Mouse (Mus musculus): Measurements from ENCODE around the gene Slc19a1. TPM values are rescaled to one million over a fixed set of nuclear protein-coding genes. Genes with fewer than 3 reads are reported as not detected.

Slc19a1 gene
- total RNA-seq, 2 experiments from 2014 or later = 26.0 to 26.9 TPM

DNA sequence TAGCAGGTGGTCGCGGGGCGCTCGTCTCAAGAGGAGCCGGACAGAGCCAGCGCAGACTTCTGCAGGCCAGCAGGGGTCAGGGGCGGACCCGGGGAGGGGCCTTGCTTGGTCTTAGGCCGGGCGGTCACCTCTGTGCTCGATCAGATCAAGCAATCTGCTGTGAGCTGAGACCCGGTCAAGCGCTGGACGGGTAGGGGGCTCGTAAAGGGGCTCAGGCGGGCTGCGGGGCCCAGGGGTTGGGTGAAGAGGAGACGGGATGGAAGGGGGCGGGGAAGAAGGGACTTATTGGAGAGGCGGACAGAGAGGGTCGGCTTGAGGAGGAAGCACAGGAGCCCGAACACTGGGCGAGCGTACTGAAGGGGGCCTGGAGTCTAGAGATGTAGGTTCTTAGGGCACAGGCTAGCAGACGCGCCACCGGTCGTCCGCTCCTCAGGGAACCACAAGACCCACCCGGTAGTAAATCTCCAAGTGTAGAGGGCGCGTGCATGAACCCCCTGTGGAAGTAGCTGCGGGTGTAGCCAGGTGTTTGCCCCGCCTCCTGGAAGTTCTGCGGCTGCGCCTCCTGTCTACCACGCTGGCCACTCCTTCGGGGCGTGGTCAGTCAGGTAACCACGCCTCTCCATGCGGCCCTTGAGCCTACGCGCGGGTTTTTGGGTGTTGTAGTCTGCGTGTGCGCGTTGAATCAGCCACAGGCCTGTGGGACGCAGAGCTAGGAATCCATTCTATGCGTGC, 716 bp downstream of the Slc19a1 start:
- peak; percentile 95 for DNase-seq
- intact Hi-C loops (cut with DNase I) = no loop called here

DNA sequence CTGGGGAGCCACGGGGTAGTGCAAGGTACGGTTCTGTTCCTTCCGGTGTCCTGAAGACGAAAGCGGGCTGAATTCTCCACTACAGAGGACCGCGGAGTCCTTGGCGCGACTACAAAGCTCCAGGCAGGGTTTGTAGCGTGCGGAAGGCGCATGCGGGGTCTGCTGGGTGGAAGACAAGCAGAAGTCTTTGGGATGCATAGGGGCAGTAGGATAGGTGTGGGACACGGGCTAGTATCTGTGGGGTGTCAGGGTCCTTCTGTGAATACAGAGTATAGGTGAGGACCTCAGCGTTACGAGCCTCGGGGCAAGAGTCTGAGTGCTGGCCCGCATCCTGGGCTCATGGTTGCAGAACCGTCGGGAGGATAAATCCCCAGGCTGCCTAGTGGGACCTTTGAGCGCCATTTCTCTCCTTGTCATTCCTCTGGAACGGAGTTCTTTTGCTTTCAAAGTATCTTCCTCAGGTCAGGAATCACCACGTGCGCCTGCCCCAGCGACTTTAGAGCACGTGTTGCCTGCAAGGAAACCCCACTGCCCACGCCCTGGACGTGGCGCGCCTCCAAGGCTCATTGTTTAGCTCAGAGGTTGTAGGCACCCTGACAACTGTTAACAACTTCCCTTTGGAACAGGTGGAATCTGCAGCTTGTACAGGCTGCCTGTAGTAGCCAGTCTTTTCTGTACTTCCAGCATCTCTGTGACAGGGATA, 1.4 kb downstream of the Slc19a1 start:
- peak; percentile 56 for DNase-seq
- intact Hi-C loops (cut with DNase I) = no loop called here

DNA sequence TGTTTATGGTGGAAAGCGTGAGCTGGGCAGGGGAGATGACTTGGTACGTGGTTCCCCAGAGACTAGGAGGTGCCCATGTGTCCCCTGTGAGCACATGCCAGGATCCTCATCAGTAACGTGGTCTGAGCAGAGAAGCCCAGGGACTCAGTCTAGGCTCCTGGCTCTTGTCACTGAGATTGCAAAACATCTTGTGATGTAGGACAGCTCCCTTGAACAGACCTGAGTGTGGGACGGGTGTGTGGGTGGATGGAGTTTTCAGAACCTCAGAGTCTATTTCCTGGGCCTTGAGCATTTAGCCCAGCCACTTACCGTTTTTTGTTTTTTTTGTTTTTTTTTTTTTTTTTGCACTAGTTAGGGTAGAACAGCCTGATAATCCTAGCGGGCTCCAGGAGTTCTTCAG, 3.4 kb downstream of the Slc19a1 start:
- DNase-seq = no peak
- intact Hi-C loops (cut with DNase I) = no loop called here

DNA sequence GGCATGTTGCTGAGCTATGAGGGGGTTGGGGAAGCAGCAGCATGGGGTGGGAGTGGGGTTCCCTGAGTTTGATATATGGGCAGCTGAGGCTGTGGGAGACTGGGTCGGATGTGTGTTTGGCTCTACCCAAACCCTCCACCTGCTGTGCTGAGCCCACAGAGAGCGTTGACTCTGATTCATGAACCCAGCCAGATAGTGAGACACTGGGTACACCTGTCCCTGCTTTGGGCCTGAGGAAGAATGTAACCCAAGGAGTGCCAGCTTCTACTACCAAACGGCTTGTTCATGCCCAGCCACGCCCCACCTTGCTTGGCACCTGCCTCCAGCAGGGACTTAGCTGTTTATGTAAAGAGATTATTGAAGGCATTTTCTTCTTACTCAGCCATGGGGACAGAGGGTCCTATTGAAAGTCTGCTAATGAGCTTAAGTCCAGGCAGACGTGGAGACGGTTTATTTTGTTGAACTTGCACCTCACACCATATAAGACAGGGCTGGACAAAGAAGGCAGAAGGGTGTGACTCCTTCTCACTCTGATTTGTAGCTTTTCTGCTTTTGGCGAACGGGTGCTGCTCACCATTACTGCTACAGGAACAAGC, 6.6 kb downstream of the Slc19a1 start:
- intact Hi-C loops (cut with DNase I) = no loop called here
- no peak for DNase-seq

DNA sequence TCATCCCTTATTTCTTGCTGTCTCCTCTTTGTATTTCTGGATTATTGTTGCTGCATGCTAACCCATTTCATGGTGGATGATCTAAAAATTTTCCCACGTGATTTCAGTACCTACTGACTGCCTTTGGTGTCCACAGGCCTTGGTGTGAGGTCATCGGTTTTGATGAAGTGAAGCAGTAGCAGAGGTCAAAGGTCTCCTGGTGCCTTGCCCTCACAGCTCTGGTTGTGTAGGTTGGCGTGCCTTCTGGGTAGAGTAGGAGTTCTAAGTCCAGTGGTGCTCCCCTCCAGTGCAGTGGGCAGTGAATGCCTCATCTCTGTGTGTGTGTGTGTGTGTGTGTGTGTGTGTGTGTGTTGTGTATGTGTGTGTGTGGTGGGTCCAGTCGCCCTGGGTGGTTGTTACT, 16.2 kb downstream of the Slc19a1 start:
- intact Hi-C loops (cut with DNase I) = no loop called here
- no peak for DNase-seq

DNA sequence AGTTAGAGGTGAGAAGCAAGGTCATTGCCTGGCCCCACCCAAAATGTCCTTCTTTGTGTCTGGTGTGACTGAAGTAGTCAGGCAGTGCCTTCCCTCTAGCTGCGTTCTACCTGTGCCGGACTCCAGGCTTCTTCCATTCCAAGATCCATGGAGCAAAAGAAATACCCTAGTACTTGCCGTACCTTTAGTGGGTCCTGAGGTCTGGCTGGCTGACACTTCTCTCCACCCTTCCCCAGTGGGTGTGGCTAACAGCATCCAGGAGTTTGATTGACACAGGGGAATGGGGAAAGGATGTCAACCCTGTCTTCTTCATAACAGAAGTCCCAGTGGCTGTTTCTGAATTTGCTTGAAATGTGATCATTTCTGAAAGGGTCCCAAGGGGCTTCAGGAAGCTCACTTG, 16.6 kb downstream of the Slc19a1 start:
- DNase-seq = no peak
- intact Hi-C loops (cut with DNase I) = no loop called here

DNA sequence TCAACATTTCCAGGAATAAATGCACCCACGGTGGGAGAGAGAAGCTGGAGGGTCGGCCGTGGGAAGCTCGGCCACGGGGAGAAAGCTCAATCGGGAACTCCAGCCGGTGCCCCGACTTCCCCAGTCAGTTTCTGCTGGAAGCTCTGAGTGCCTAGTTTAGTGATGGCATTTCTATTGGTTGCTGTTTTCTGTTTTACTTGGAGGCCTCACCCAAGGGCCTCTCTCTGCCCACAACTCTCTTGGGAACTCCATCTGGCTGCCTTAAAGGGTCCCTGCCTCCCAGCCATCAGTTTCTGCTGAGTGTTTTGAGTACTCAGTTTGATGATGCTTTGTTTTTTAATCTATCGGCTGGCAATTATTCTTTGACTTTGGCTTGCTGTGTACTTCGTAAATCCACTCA, 24.7 kb downstream of the Slc19a1 start:
- intact Hi-C loops (cut with DNase I) = no loop called here
- DNase-seq = no peak

DNA sequence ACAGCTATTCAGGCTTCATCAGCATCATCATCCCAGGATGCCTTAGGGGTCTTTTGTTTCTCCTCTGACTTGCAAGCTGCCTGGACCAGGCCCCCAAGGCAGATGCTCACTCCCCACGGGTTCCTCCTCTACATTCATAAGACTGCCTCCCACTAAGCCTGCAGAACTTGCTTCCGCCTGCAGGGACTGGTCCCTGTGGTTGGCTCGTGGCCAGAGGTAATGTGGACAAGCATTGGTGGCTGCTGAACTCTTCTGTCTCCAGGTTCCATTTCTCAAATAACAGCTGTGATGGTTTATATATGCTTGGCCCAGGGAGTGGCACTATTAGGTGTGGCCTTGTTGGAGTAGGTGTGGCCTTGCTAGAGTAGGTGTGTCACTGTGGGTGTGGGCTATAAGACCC, 29.4 kb downstream of the Slc19a1 start:
- intact Hi-C loops (cut with DNase I) = no loop called here
- peak; percentile 29 for DNase-seq

DNA sequence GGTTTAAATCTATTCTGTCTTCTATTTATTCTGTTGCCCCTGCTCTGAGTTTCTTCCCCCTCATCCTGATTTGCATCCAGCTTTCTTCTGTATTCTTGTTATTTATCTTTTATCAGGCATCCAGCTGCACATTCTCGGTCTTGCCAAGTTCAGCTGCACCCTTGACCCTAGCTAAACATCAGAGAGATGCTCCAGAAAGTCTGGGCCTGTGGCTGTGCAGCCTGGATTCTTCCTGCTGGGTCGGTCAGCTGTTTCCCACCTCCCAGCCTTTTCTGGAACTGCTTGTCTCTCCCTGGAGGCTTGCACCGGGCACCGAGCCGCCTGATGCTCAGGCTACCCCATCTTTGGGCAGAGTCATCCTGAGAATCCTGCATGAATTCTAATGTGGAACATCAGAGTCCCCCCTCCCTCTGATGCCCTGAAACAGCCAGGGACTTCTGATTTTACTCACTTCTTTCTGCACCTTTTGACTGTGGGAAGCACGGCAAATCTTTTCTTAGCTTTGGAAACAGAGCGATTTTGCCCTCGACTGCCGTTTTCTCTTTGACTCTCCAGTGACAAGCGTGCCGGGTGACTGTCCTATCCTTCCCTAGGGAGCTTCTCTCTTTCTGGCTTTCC, 30.5 kb downstream of the Slc19a1 start:
- intact Hi-C loops (cut with DNase I) = no loop called here
- DNase-seq = peak; percentile 19

DNA sequence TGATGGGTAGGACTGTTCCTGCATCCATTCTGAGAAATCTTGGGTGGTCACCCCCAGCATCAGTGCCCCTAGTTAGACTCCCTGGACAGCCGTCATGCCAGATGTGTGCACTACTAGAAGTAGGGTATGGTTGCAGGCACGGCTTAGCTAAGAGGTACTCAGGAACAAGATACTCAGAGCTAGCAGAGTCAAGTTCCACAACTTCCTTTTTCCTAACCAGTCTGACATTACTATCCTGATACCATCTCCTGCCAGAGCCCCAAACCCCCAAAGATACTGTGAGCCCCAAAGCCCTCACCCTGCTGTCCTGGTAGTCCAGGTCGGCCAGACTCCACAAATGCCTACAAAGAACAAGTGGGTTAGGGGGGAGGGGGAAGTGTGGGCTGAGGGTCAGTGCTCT, 32.2 kb downstream of the Slc19a1 start:
- no peak for DNase-seq
- intact Hi-C loops (cut with DNase I) = no loop called here

DNA sequence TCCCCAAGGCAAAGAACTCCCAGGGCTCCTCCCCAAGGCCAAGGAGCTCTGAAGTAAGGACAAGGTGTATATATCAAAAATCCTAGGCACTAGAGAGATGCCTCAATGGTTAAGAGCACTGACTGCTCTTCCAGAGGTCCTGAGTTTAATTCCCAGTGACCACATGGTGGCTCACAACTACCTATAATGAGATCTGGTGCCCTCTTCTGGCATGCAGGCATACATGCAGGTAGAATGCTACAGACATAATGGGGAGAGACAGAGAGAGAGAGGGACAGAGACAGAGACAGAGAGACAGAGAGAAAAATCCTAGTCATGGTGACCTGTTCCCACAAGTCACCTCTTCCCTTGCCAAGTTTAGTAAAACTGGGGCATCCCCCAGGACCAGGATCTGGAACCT, 32.6 kb downstream of the Slc19a1 start:
- no peak for DNase-seq
- intact Hi-C loops (cut with DNase I) = no loop called here

DNA sequence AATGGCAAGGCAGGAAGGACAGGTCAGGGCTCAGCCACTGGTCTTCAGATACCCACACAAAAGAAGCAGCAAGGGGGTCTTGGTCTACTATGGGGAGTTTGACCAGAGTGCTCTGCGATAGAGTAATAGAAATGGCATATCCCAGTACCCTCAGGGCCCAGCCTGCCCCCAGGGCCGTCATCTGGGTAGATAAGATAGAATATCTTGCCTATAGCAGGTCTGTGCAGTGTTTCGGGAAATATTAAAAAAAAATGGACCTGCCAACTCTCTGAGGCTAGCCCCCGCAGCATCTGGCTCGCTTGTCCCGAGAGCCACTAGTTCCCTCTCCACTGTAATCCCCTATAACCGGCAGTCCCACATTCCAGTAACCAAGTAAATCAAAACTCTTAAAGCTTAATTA, 36.4 kb downstream of the Slc19a1 start:
- no peak for DNase-seq
- intact Hi-C loops (cut with DNase I) = no loop called here

DNA sequence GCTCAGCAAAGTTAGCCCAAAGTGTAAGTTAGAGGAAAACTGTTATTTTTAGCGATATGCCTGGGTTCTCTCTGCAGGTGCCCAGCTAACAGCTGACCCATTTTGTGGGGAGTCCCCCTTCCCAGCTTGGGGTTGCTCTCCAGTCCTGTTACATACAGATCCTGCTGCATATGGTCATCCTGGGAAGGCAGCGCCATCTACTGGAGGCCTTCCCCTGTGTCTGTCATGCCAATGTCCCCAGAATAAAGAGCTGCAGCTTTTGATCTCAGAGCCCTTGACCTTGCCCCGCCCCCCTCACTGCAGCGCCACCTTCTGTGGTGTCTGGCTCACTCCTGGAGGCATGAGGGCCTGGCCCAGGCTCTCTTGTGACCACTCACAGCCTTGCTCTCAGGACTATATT, 38.0 kb downstream of the Slc19a1 start:
- DNase-seq = peak; percentile 65
- intact Hi-C loops (cut with DNase I) = loop anchor here (5.0 kb wide), 1 partner anchor 233 kb away; no protein-coding TSS in a partner anchor

DNA sequence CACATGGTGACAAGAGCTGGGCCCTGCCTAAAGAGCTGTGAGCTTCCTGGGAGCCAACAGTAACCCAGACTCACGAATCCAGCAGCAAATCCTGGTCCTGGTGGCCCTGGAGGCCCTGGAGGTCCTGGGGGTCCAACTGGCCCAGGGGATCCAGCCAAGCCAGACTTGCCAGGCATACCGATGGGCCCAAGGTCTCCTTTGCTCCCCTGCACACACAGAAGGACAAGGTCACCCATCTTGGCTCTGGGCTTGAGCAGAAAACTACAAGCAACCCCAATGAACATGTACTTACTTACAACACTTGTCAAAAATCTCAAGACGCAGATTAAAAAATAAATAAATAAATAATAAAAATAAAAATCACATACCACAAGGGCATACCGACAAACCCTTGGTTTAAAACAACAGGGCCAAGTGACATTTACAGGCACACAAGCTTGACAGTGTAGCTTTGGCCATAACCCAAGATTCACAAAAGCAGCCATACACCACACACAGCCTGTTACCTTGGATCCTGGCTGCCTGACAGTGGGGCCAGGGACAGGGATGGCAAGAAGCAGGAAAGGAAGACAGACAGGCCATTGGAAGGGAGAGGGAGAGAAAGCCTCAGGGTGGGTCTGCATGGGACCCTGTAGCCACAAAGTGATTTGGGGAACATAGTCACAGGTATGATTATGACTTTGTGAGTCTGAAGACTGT, 42.4 kb downstream of the Slc19a1 start:
- intact Hi-C loops (cut with DNase I) = loop anchor here (5.0 kb wide), 1 partner anchor 237 kb away; no protein-coding TSS in a partner anchor
- DNase-seq = no peak

DNA sequence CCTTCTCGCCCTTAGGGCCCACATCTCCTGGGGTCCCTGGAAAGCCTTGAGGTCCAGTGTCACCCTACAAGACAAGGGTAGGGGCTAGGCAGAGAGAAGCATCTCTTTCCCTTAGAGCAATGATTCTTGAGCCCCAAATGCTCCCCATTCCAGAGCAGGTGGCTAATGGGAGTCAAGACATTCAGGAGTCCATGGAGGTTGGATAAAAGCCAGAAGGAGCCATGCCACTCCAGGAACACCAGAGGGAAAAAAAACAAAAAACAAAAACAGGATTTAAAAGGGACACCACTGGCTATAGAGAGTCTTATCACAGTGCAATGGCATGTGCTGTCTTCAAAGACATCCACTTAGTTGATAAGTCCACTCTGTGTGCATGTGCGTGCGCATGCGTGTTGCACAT, 46.4 kb downstream of the Slc19a1 start:
- intact Hi-C loops (cut with DNase I) = no loop called here
- no peak for DNase-seq

DNA sequence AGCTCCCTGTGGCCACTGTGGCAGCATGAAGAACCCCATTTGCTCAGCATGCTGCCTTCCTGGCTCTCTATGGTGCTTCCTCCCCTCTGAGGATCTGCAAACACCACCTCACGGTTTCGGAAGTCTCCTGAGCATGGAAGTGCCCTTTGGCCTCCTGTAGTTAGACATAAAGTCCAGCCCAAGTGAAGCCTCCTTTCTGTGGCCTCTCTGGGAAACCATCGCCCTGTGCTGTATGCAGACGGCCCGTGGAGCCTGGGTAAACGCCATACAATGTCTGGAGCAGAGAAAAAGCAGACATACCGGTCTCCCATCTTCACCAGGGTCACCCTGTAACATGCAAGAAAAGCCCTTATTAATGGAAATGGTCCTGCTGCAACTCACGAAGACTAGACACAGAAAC, 46.9 kb downstream of the Slc19a1 start:
- intact Hi-C loops (cut with DNase I) = no loop called here
- no peak for DNase-seq

DNA sequence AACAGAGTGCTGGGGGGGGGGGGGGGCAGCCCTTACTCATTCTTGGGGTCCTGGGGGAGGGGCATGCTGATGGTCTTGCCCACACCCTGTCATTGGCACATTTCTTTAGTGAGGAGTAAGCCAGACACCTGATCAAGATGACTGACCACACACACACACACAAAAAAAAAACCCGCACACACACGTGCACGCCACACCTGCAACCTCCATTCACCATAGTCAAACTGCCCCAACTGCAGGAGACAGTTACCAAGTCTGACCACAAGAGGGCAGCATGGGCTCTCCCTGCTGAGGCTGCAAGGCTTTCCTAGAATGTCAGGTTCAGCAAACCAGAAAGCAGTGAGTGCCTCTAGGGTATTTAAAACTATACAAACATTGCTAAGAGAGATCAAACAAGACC, 50.4 kb downstream of the Slc19a1 start:
- intact Hi-C loops (cut with DNase I) = loop anchor here (5.0 kb wide), 1 partner anchor 170 kb away; no protein-coding TSS in a partner anchor
- DNase-seq = peak; percentile 75

DNA sequence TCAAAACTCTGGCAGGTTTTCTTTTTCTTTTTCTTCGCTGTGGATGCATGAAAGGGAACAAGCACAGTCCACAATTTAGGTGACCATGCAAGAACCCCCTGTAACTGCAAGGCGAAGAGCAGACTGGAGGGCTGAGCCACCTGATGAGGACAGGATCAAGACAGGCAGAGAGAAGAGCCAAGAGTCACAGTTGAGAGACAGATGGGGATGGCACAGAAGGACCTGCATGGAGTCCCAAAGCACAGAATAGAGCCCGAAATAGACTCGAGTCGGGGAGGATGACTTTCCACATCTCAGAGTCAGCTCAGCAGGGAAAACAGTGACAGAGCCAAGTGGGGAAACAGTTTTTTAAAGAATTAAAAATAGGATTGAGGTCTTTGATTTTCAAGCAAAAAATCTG, 50.9 kb downstream of the Slc19a1 start:
- no peak for DNase-seq

DNA sequence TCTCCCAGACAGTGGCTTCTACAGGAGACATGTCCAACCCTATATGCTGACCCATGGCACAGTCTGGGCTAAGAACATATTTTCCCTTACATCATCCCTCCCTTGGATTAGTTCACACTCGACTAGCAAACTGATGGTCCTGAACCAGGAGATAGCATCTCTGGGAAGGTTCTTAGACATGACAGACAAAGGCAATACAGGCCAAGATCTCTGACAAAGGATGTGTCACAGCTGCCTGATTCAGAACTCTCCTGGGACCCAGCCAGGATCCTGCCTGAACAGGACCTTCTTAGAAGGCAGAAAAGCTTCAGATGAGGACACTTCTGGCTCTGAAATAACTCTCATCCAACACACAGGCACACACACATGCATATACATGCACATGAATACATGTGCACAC, 52.5 kb downstream of the Slc19a1 start:
- DNase-seq = no peak
- intact Hi-C loops (cut with DNase I) = loop anchor here (5.0 kb wide), 1 partner anchor 168 kb away; no protein-coding TSS in a partner anchor

More for the DNA sequence above, 50.9 kb downstream of the Slc19a1 start:
- intact Hi-C loops (cut with DNase I) = loop anchor here (5.0 kb wide), 1 partner anchor 169 kb away; no protein-coding TSS in a partner anchor

DNA sequence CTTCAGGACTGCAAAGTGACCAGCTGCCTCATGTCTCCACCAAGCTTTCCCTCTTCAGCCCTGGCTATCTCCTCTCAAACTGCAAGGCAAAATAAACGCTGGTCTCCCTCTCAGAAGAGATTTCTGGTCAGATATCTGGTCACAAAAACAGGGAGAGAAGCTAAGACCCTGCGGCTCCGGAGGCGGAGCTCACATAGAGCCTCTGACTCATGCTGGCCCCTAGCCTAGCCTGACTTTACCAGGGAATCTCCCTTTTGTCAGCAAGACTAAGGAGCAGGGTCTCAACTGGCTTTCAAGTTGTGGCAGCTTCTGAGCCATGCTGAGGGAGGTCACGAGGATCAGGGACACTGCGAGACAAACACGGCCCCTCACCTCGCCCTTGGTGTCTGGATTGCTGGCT, 57.3 kb downstream of the Slc19a1 start:
- no peak for DNase-seq
- intact Hi-C loops (cut with DNase I) = no loop called here

DNA sequence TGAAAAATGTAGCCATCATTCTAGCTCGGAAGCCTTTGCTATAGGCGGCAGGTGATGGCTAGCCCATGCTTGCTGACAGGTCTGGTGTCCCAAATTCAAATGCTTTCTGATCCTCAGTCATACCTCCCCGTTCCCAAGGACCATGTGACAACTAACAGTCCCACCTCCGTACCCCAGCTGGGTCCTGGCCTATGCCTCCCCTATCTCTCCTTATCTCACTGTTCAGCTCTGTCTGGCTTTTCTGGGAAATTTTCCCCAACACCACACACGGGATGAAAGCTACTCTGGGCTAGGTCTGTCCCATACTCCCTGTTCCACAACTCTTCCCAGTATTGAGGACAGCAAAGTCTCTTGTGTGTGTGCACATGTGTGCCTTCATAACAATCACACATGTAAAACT, 58.0 kb downstream of the Slc19a1 start:
- intact Hi-C loops (cut with DNase I) = no loop called here
- no peak for DNase-seq
